Mouse (Mus musculus): ENCODE data around the gene Hist2h3c2. TPM values are rescaled to one million over a fixed set of nuclear protein-coding genes. Genes with fewer than 3 reads are reported as not detected.

Hist2h3c2 gene
- total and polyA plus RNA-seq, 2 experiments from 2014 or later, result 2.3 to 551 TPM

DNA sequence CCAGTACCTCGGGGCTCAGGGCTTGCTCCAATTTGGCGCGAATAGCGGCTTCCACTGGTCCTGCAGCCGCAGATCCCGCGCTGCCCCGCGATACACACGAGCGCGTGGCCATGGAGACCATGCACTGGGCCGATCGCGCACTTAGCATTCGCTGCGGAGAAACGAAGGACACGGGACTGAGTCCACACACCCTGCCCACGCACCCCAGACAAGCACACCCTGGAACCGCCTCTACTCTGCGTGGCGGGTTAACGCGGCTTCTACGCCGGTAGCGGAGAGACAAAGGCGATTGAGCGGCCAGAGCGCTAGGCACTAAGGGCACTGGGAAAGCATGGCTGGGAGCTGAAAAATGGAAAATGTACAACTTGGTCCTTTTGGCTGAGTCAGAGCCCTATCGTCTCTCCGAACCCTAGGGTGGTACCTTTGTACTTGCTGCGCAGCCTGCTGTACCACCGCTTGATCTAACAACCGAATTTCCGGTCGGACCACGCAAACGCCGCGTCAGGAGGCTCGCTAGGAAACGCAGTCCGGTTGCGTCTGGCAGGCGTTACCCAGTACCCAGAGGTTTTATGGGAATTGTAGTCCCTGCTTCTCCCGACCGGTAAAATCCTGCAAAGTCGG, 41.7 kb downstream of the Hist2h3c2 start:
- DNase-seq (ENCODE audit: low spot score) (peak; percentile 92), ATAC-seq (ENCODE audit: insufficient read depth, low read depth) (peak; percentile 91)
- H3K9me3 ChIP-seq (replicated peaks; ENCODE audit: control insufficient read depth, low read length), result no peaks in the 10 kb centered on the region
- under 1% methylated on average over 50 of the region's 50 CpGs for WGBS
- no peaks in the 10 kb centered on the region for H3K27me3 ChIP-seq (ENCODE audit: control insufficient read depth, insufficient read depth, low read length)
- TF ChIP-seq CTCF (IDR thresholded peaks at IDR 0.05; ENCODE audit: low read depth) (no peak), EP300 (IDR thresholded peaks at IDR 0.05; ENCODE audit: low read depth) (no peak)
- H3K4me2 ChIP-seq (ENCODE audit: low read depth, low read length), result peak overlapping the region; percentile 65
- H3K27ac ChIP-seq (ENCODE audit: low read depth), result peak overlapping the region; percentile 79
- H3K4me1 ChIP-seq (ENCODE audit: control insufficient read depth, insufficient read depth), result peaks cover 13% of the 10 kb centered on the region
- peak overlapping the region; percentile 45 for H3K9ac ChIP-seq (replicated peaks; ENCODE audit: low read depth, low read length)
- peak overlapping the region; percentile 48 for H3K4me3 ChIP-seq (ENCODE audit: low read depth, low read length)
- H3K36me3 ChIP-seq (replicated peaks; ENCODE audit: control insufficient read depth, insufficient read depth, low read length), result peaks cover 12% of the 10 kb centered on the region; the same call in 1 of the 2 replicates

- H3K9ac ChIP-seq (replicated peaks; ENCODE audit: low read depth, low read length), result peak overlapping the region; percentile 45
- WGBS, result 20% methylated on average over 27 of the region's 27 CpGs
- peak overlapping the region; percentile 48 for H3K4me3 ChIP-seq (ENCODE audit: low read depth, low read length)
- ATAC-seq (ENCODE audit: insufficient read depth, low read depth), result peak; percentile 1; the same call in 1 of the 2 replicates
- H3K4me2 ChIP-seq (ENCODE audit: low read depth, low read length), result peak overlapping the region; percentile 65
- H3K27ac ChIP-seq (ENCODE audit: low read depth), result peak overlapping the region; percentile 79
- TF ChIP-seq CTCF (IDR thresholded peaks at IDR 0.05; ENCODE audit: low read depth) (no peak), EP300 (IDR thresholded peaks at IDR 0.05; ENCODE audit: low read depth) (no peak)
- DNase-seq (ENCODE audit: low spot score), result no peak
- no peaks in the 10 kb centered on the region for H3K9me3 ChIP-seq (replicated peaks; ENCODE audit: control insufficient read depth, low read length)
- H3K36me3 ChIP-seq (replicated peaks; ENCODE audit: control insufficient read depth, insufficient read depth, low read length), result peaks cover 16% of the 10 kb centered on the region; the same call in 1 of the 2 replicates
- H3K27me3 ChIP-seq (ENCODE audit: control insufficient read depth, insufficient read depth, low read length), result no peaks in the 10 kb centered on the region
- H3K4me1 ChIP-seq (ENCODE audit: control insufficient read depth, insufficient read depth), result peaks cover 13% of the 10 kb centered on the region
These were observed 42.3 kb downstream of the Hist2h3c2 start for GRCm38 (mm10) chr3:96196437-96197128.

GRCm38 (mm10) chr3:96195616-96196313, 43.2 kb downstream of the Hist2h3c2 start:
- no peak overlapping the region for H3K4me3 ChIP-seq (ENCODE audit: low read depth, low read length)
- H3K9ac ChIP-seq (replicated peaks; ENCODE audit: low read depth, low read length), result no peak overlapping the region
- peaks cover 13% of the 10 kb centered on the region for H3K4me1 ChIP-seq (ENCODE audit: control insufficient read depth, insufficient read depth)
- ATAC-seq (ENCODE audit: insufficient read depth, low read depth) (no peak), DNase-seq (ENCODE audit: low spot score) (no peak)
- 92% methylated on average over 11 of the region's 11 CpGs for WGBS
- H3K4me2 ChIP-seq (ENCODE audit: low read depth, low read length), result no peak overlapping the region
- peaks cover 22% of the 10 kb centered on the region for H3K36me3 ChIP-seq (replicated peaks; ENCODE audit: control insufficient read depth, insufficient read depth, low read length)
- H3K9me3 ChIP-seq (replicated peaks; ENCODE audit: control insufficient read depth, low read length), result no peaks in the 10 kb centered on the region
- TF ChIP-seq EP300 (IDR thresholded peaks at IDR 0.05; ENCODE audit: low read depth), result no peak
- peak; percentile 0; the same call in 1 of the 2 replicates for TF ChIP-seq CTCF (IDR thresholded peaks at IDR 0.05; ENCODE audit: low read depth)
- no peaks in the 10 kb centered on the region for H3K27me3 ChIP-seq (ENCODE audit: control insufficient read depth, insufficient read depth, low read length)
- H3K27ac ChIP-seq (ENCODE audit: low read depth), result no peak overlapping the region

GRCm38 (mm10) chr3:96194966-96195365, 44.0 kb downstream of the Hist2h3c2 start:
- Histone ChIP-seq H3K9ac (replicated peaks; ENCODE audit: low read depth, low read length) (no peak overlapping the region), H3K4me3 (ENCODE audit: low read depth, low read length) (no peak overlapping the region), H3K27me3 (ENCODE audit: control insufficient read depth, insufficient read depth, low read length) (no peaks in the 10 kb centered on the region), H3K36me3 (replicated peaks; ENCODE audit: control insufficient read depth, insufficient read depth, low read length) (peaks cover 30% of the 10 kb centered on the region), H3K4me2 (ENCODE audit: low read depth, low read length) (no peak overlapping the region), H3K27ac (ENCODE audit: low read depth) (no peak overlapping the region), H3K4me1 (ENCODE audit: control insufficient read depth, insufficient read depth) (peaks cover 13% of the 10 kb centered on the region), H3K9me3 (replicated peaks; ENCODE audit: control insufficient read depth, low read length) (no peaks in the 10 kb centered on the region)
- ATAC-seq (ENCODE audit: insufficient read depth, low read depth), result no peak
- DNase-seq (ENCODE audit: low spot score), result no peak
- TF ChIP-seq EP300 (IDR thresholded peaks at IDR 0.05; ENCODE audit: low read depth), result no peak
- no peak for TF ChIP-seq CTCF (IDR thresholded peaks at IDR 0.05; ENCODE audit: low read depth)
- WGBS, result 88% methylated on average over 10 of the region's 10 CpGs

DNA sequence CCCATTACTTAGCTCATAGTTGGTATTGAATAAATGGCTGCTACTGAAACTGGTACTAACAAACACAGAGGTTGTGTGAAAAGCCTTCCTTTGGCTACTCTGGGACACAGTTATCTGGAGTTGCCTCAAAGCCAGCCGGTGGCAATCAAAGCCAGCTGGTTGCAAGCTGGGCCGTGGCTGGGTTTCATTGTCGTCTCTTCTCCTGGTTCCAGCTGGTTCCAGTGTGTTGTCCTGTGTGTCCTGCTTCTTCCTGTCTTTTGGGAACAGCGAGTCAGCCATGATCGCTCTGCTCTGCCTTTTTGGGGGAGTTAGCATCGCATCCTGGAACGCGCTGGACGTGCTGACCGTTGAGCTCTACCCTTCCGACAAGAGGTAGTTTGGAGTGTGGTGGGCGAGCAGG, 46.0 kb downstream of the Hist2h3c2 start:
- ATAC-seq (ENCODE audit: insufficient read depth, low read depth) (no peak), DNase-seq (ENCODE audit: low spot score) (no peak)
- no peak overlapping the region for H3K4me2 ChIP-seq (ENCODE audit: low read depth, low read length)
- TF ChIP-seq EP300 (IDR thresholded peaks at IDR 0.05; ENCODE audit: low read depth), result no peak
- TF ChIP-seq CTCF (IDR thresholded peaks at IDR 0.05; ENCODE audit: low read depth), result no peak
- H3K27me3 ChIP-seq (ENCODE audit: control insufficient read depth, insufficient read depth, low read length), result no peaks in the 10 kb centered on the region
- H3K9ac ChIP-seq (replicated peaks; ENCODE audit: low read depth, low read length), result no peak overlapping the region
- WGBS, result 60% methylated on average over 12 of the region's 12 CpGs
- no peak overlapping the region for H3K4me3 ChIP-seq (ENCODE audit: low read depth, low read length)
- peaks cover 45% of the 10 kb centered on the region for H3K36me3 ChIP-seq (replicated peaks; ENCODE audit: control insufficient read depth, insufficient read depth, low read length)
- no peaks in the 10 kb centered on the region for H3K9me3 ChIP-seq (replicated peaks; ENCODE audit: control insufficient read depth, low read length)
- H3K4me1 ChIP-seq (ENCODE audit: control insufficient read depth, insufficient read depth), result peaks cover 10% of the 10 kb centered on the region
- no peak overlapping the region for H3K27ac ChIP-seq (ENCODE audit: low read depth)

Small RNA genes lying within 50 kb of the gene (microRNA-seq; reads per million reads assigned to microRNA genes)
- 0.54 reads per million for gene Gm44492
- gene Gm47311, result not detected
- not detected for gene Gm47313

Other genes with a start within 250 kb of the Hist2h3c2 start
- gene Plekho1, start 243.1 kb downstream of the Hist2h3c2 start, total RNA-seq (2014; rRNA removed; ENCODE audit: low replicate concordance), result 116 and 138 TPM in 2 replicates
- gene Plekho1, start 243.1 kb downstream of the Hist2h3c2 start, polyA plus RNA-seq (2015; fragmentation: Nextera tagmentation; extraction: Ambion mirVana), result 74.9 and 94.8 TPM in 2 replicates
- gene Vps45, start 180.7 kb downstream of the Hist2h3c2 start, total RNA-seq (2014; rRNA removed; ENCODE audit: low replicate concordance), result 10.5 and 17.3 TPM in 2 replicates
- gene Vps45, start 180.7 kb downstream of the Hist2h3c2 start, polyA plus RNA-seq (2015; fragmentation: Nextera tagmentation; extraction: Ambion mirVana), result 42.9 and 49.4 TPM in 2 replicates
- gene Otud7b, start 134.6 kb downstream of the Hist2h3c2 start, total RNA-seq (2014; rRNA removed; ENCODE audit: low replicate concordance), result 17.6 and 21.9 TPM in 2 replicates
- gene Otud7b, start 134.6 kb downstream of the Hist2h3c2 start, polyA plus RNA-seq (2015; fragmentation: Nextera tagmentation; extraction: Ambion mirVana), result 16.8 and 21.7 TPM in 2 replicates
- gene Mtmr11, start 77.1 kb downstream of the Hist2h3c2 start, total RNA-seq (2014; rRNA removed; ENCODE audit: low replicate concordance), result 4.4 and 18.9 TPM in 2 replicates
- 6.8 and 6.9 TPM in 2 replicates for gene Mtmr11, start 77.1 kb downstream of the Hist2h3c2 start, polyA plus RNA-seq (2015; fragmentation: Nextera tagmentation; extraction: Ambion mirVana)
- gene Sf3b4, start 66.8 kb downstream of the Hist2h3c2 start, total RNA-seq (2014; rRNA removed; ENCODE audit: low replicate concordance), result 34.5 and 41.7 TPM in 2 replicates
- 48.3 and 48.6 TPM in 2 replicates for gene Sf3b4, start 66.8 kb downstream of the Hist2h3c2 start, polyA plus RNA-seq (2015; fragmentation: Nextera tagmentation; extraction: Ambion mirVana)
- gene Sv2a, start 58.0 kb downstream of the Hist2h3c2 start, total RNA-seq (2014; rRNA removed; ENCODE audit: low replicate concordance), result 9.8 and 15.4 TPM in 2 replicates
- gene Sv2a, start 58.0 kb downstream of the Hist2h3c2 start, polyA plus RNA-seq (2015; fragmentation: Nextera tagmentation; extraction: Ambion mirVana), result 10.8 and 11.2 TPM in 2 replicates
- 30.0 and 78.1 TPM in 2 replicates for gene Bola1, start 19.4 kb downstream of the Hist2h3c2 start, total RNA-seq (2014; rRNA removed; ENCODE audit: low replicate concordance)
- 52.4 and 55.3 TPM in 2 replicates for gene Bola1, start 19.4 kb downstream of the Hist2h3c2 start, polyA plus RNA-seq (2015; fragmentation: Nextera tagmentation; extraction: Ambion mirVana)
- 41.6 and 50.4 TPM in 2 replicates for gene Hist2h2ab, start 19.3 kb downstream of the Hist2h3c2 start, total RNA-seq (2014; rRNA removed; ENCODE audit: low replicate concordance)
- gene Hist2h2ab, start 19.3 kb downstream of the Hist2h3c2 start, polyA plus RNA-seq (2015; fragmentation: Nextera tagmentation; extraction: Ambion mirVana), result not detected in 2 replicates
- gene Hist2h2ac, start 18.2 kb downstream of the Hist2h3c2 start, total RNA-seq (2014; rRNA removed; ENCODE audit: low replicate concordance), result 861 and 913 TPM in 2 replicates
- 2.5 and 3.4 TPM in 2 replicates for gene Hist2h2ac, start 18.2 kb downstream of the Hist2h3c2 start, polyA plus RNA-seq (2015; fragmentation: Nextera tagmentation; extraction: Ambion mirVana)
- 13.2 and 22.1 TPM in 2 replicates for gene Hist2h2be, start 18.0 kb downstream of the Hist2h3c2 start, total RNA-seq (2014; rRNA removed; ENCODE audit: low replicate concordance)
- 6.4 and 7.6 TPM in 2 replicates for gene Hist2h2be, start 18.0 kb downstream of the Hist2h3c2 start, polyA plus RNA-seq (2015; fragmentation: Nextera tagmentation; extraction: Ambion mirVana)
- gene Hist2h2aa2, start 1.1 kb upstream of the Hist2h3c2 start, total RNA-seq (2014; rRNA removed; ENCODE audit: low replicate concordance), result 1,879 and 2,872 TPM in 2 replicates
- gene Hist2h2aa2, start 1.1 kb upstream of the Hist2h3c2 start, polyA plus RNA-seq (2015; fragmentation: Nextera tagmentation; extraction: Ambion mirVana), result 101 and 115 TPM in 2 replicates
- gene Hist2h2aa1, start 6.4 kb upstream of the Hist2h3c2 start, total RNA-seq (2014; rRNA removed; ENCODE audit: low replicate concordance), result 1,660 and 2,559 TPM in 2 replicates
- 22.0 and 24.6 TPM in 2 replicates for gene Hist2h2aa1, start 6.4 kb upstream of the Hist2h3c2 start, polyA plus RNA-seq (2015; fragmentation: Nextera tagmentation; extraction: Ambion mirVana)
- not detected in 2 replicates for gene Hist2h3c1, start 7.6 kb upstream of the Hist2h3c2 start, total RNA-seq (2014; rRNA removed; ENCODE audit: low replicate concordance)
- 0.19 and 0.41 TPM in 2 replicates for gene Hist2h3c1, start 7.6 kb upstream of the Hist2h3c2 start, polyA plus RNA-seq (2015; fragmentation: Nextera tagmentation; extraction: Ambion mirVana)
- gene Hist2h4, start 24.2 kb upstream of the Hist2h3c2 start, total RNA-seq (2014; rRNA removed; ENCODE audit: low replicate concordance), result 129 and 135 TPM in 2 replicates
- 5.4 and 5.9 TPM in 2 replicates for gene Hist2h4, start 24.2 kb upstream of the Hist2h3c2 start, polyA plus RNA-seq (2015; fragmentation: Nextera tagmentation; extraction: Ambion mirVana)
- gene Hist2h3b, start 29.5 kb upstream of the Hist2h3c2 start, total RNA-seq (2014; rRNA removed; ENCODE audit: low replicate concordance), result 1,066 and 1,627 TPM in 2 replicates
- gene Hist2h3b, start 29.5 kb upstream of the Hist2h3c2 start, polyA plus RNA-seq (2015; fragmentation: Nextera tagmentation; extraction: Ambion mirVana), result 13.1 and 16.2 TPM in 2 replicates
- 225 and 283 TPM in 2 replicates for gene Hist2h2bb, start 30.6 kb upstream of the Hist2h3c2 start, total RNA-seq (2014; rRNA removed; ENCODE audit: low replicate concordance)
- 0.59 and 1.7 TPM in 2 replicates for gene Hist2h2bb, start 30.6 kb upstream of the Hist2h3c2 start, polyA plus RNA-seq (2015; fragmentation: Nextera tagmentation; extraction: Ambion mirVana)
- gene Fcgr1, start 54.8 kb upstream of the Hist2h3c2 start, total RNA-seq (2014; rRNA removed; ENCODE audit: low replicate concordance), result 1.1 and 3.0 TPM in 2 replicates
- gene Fcgr1, start 54.8 kb upstream of the Hist2h3c2 start, polyA plus RNA-seq (2015; fragmentation: Nextera tagmentation; extraction: Ambion mirVana), result 1.2 and 1.5 TPM in 2 replicates
- gene BC107364, start 213.2 kb upstream of the Hist2h3c2 start, total RNA-seq (2014; rRNA removed; ENCODE audit: low replicate concordance), result not detected in 2 replicates
- 0.40 and 0.41 TPM in 2 replicates for gene BC107364, start 213.2 kb upstream of the Hist2h3c2 start, polyA plus RNA-seq (2015; fragmentation: Nextera tagmentation; extraction: Ambion mirVana)